Mouse (Mus musculus) layer of hippocampus, postnatal 36 days (tissue): Measurements from ENCODE around the gene Ankrd39. TPM values are rescaled to one million over a fixed set of nuclear protein-coding genes. Genes with fewer than 3 reads are reported as not detected.

ENCODE experiments used
- DNase-seq, 2 experiments: peaks; one replicate each; pipeline ENCODE4 v3.0.0; 2022
- total RNA-seq, 2 experiments: library from RNA; stranded (reverse); gene quantifications; 2 replicates each; pipeline ENCODE4 v1.2.3; 2021

The Ankrd39 gene
- total RNA-seq = 10 to 100 TPM; 11.9 to 12.6 TPM

- peak; percentile 96 to 98 for DNase-seq
Measured at GRCm38 (mm10) chr1:36546888-36547471, at the start of gene Ankrd39. Ankrd39 (minus strand) TSS chr1:36547445.

- peak in 1 of 2 experiments; percentile 38 for DNase-seq
Measured at GRCm38 (mm10) chr1:36596114-36596513, 48.9 kb upstream of the Ankrd39 start.

GRCm38 (mm10) chr1:36595167-36595931, 48.1 kb upstream of the Ankrd39 start:
- DNase-seq = no peak

- no peak for DNase-seq
Measured at GRCm38 (mm10) chr1:36593099-36593498, 45.9 kb upstream of the Ankrd39 start.

GRCm38 (mm10) chr1:36591408-36591807, 44.2 kb upstream of the Ankrd39 start:
- DNase-seq = no peak

GRCm38 (mm10) chr1:36590664-36591063, 43.4 kb upstream of the Ankrd39 start:
- no peak for DNase-seq

- DNase-seq = no peak
Measured at GRCm38 (mm10) chr1:36589486-36589885, 42.2 kb upstream of the Ankrd39 start.

GRCm38 (mm10) chr1:36588476-36589450, 41.5 kb upstream of the Ankrd39 start:
- DNase-seq = no peak

GRCm38 (mm10) chr1:36587860-36588259, 40.6 kb upstream of the Ankrd39 start:
- DNase-seq = no peak

- no peak for DNase-seq
Measured at GRCm38 (mm10) chr1:36586288-36586687, 39.0 kb upstream of the Ankrd39 start.

GRCm38 (mm10) chr1:36583408-36584116, 36.3 kb upstream of the Ankrd39 start:
- no peak for DNase-seq

- DNase-seq = no peak
Measured at GRCm38 (mm10) chr1:36582211-36582610, 35.0 kb upstream of the Ankrd39 start.

- no peak for DNase-seq
Measured at GRCm38 (mm10) chr1:36581260-36581659, 34.0 kb upstream of the Ankrd39 start.

GRCm38 (mm10) chr1:36580384-36581207, 33.4 kb upstream of the Ankrd39 start:
- peak; percentile 39 to 59 for DNase-seq

GRCm38 (mm10) chr1:36579974-36580383, 32.7 kb upstream of the Ankrd39 start:
- no peak for DNase-seq

GRCm38 (mm10) chr1:36576991-36577675, 29.9 kb upstream of the Ankrd39 start:
- DNase-seq = no peak

GRCm38 (mm10) chr1:36575347-36575746, 28.1 kb upstream of the Ankrd39 start:
- DNase-seq = no peak

- no peak for DNase-seq
Measured at GRCm38 (mm10) chr1:36574196-36574955, 27.1 kb upstream of the Ankrd39 start.

GRCm38 (mm10) chr1:36573524-36573923, 26.3 kb upstream of the Ankrd39 start:
- no peak for DNase-seq

GRCm38 (mm10) chr1:36572709-36573108, 25.5 kb upstream of the Ankrd39 start:
- no peak for DNase-seq
